ENCODE assay signal across 25 mouse cellular contexts in genomic region chr2:77618686-77619085, GRCm38 (mm10).
A peak's percentile ranks its signal among the peaks of the same experiment; 100 is the strongest.
DNase-seq lines count a peak whose midpoint lies in the region; ATAC-seq and TF ChIP-seq lines count a peak whose summit lies in the region.
"Had no signal": no experiment of that assay in that cellular context is flagged by ENCODE, and none has a peak within 500 bp of the region (broad histone marks: within the 10 kb centered on the region; RNA-seq: fewer than 3 reads in every experiment).

No protein-coding gene starts in this region.

- no peaks in the 10 kb centered on the region for H3K36me3 ChIP-seq in embryonic facial prominence, embryonic 14.5 days (ENCODE audit: control insufficient read depth, insufficient read depth, low read length)
- H3K36me3 ChIP-seq in embryonic facial prominence, embryonic 10.5 days (replicated peaks): no peaks in the 10 kb centered on the region
- H3K36me3 ChIP-seq in liver, adult 2 months (ENCODE audit: control insufficient read depth, insufficient read depth, low read length): no peaks in the 10 kb centered on the region
- H3K36me3 ChIP-seq in liver, embryonic 12.5 days: no peaks in the 10 kb centered on the region
- no peaks in the 10 kb centered on the region for H3K36me3 ChIP-seq in midbrain, embryonic 11.5 days (ENCODE audit: control insufficient read depth, insufficient read depth, low read length)
- H3K36me3 ChIP-seq in midbrain, embryonic 15.5 days (replicated peaks): no peaks in the 10 kb centered on the region
- H3K36me3 ChIP-seq: embryonic facial prominence, embryonic 13.5 days; forebrain, embryonic 15.5 days; G1E had no signal

- H3K79me2 ChIP-seq in liver, adult 2 months (ENCODE audit: control insufficient read depth, insufficient read depth, low read length): no peaks in the 10 kb centered on the region

- no peak overlapping the region for H3K4me3 ChIP-seq in embryonic facial prominence, embryonic 14.5 days (ENCODE audit: low read depth, low read length)
- H3K4me3 ChIP-seq in embryonic facial prominence, embryonic 10.5 days: no peak overlapping the region
- no peak overlapping the region for H3K4me3 ChIP-seq in liver, adult 2 months (ENCODE audit: insufficient read depth, low read depth, low read length)
- H3K4me3 ChIP-seq in liver, embryonic 12.5 days: no peak overlapping the region
- H3K4me3 ChIP-seq in midbrain, embryonic 11.5 days (ENCODE audit: low read depth, low read length): no peak overlapping the region
- no peak overlapping the region for H3K4me3 ChIP-seq in midbrain, embryonic 15.5 days
- H3K4me3 ChIP-seq: embryonic facial prominence, embryonic 13.5 days; forebrain, embryonic 13.5 days; forebrain, embryonic 15.5 days had no signal

- no peak overlapping the region for H3K27ac ChIP-seq in embryonic facial prominence, embryonic 14.5 days (replicated peaks; ENCODE audit: low read depth, low read length)
- H3K27ac ChIP-seq in embryonic facial prominence, embryonic 10.5 days (replicated peaks): no peak overlapping the region
- no peak overlapping the region for H3K27ac ChIP-seq in liver, adult 2 months (replicated peaks; ENCODE audit: insufficient read depth, low read depth, low read length)
- no peak overlapping the region for H3K27ac ChIP-seq in liver, embryonic 12.5 days
- no peak overlapping the region for H3K27ac ChIP-seq in midbrain, embryonic 11.5 days (ENCODE audit: low read depth, low read length)
- H3K27ac ChIP-seq in midbrain, embryonic 15.5 days: no peak overlapping the region
- H3K27ac ChIP-seq: embryonic facial prominence, embryonic 13.5 days; forebrain, embryonic 13.5 days; forebrain, embryonic 15.5 days had no signal

- WGBS in embryonic facial prominence, embryonic 14.5 days: 79% methylated on average over 4 of the region's 4 CpGs
- 85% methylated on average over 4 of the region's 4 CpGs for WGBS in embryonic facial prominence, embryonic 10.5 days
- WGBS in liver, adult 2 months: 31% methylated on average over 4 of the region's 4 CpGs
- 61% methylated on average over 4 of the region's 4 CpGs for WGBS in liver, embryonic 12.5 days (ENCODE audit: insufficient replicate concordance)
- 89% methylated on average over 4 of the region's 4 CpGs for WGBS in midbrain, embryonic 11.5 days
- 83% methylated on average over 4 of the region's 4 CpGs for WGBS in midbrain, embryonic 15.5 days

- H3K9ac ChIP-seq in embryonic facial prominence, embryonic 14.5 days (ENCODE audit: low read depth, low read length): no peak overlapping the region
- H3K9ac ChIP-seq in liver, adult 2 months (ENCODE audit: low read depth, low read length): no peak overlapping the region
- H3K9ac ChIP-seq in liver, embryonic 12.5 days: no peak overlapping the region
- H3K9ac ChIP-seq in midbrain, embryonic 11.5 days (ENCODE audit: low read length): no peak overlapping the region
- H3K9ac ChIP-seq in midbrain, embryonic 15.5 days: no peak overlapping the region
- H3K9ac ChIP-seq: embryonic facial prominence, embryonic 13.5 days; forebrain, embryonic 13.5 days; forebrain, embryonic 15.5 days had no signal

- no peak for TF ChIP-seq CTCF in liver, adult 2 months (IDR thresholded peaks at IDR 0.05; ENCODE audit: low read depth, low read length)

- no peak for ATAC-seq in embryonic facial prominence, embryonic 14.5 days (ENCODE audit: low read depth)
- no peak for ATAC-seq in liver, embryonic 12.5 days
- ATAC-seq in midbrain, embryonic 11.5 days (ENCODE audit: low FRiP score): no peak
- ATAC-seq in midbrain, embryonic 15.5 days (replicated peaks): no peak
- ATAC-seq: activated CD4-positive, CD25-positive, alpha-beta regulatory T cell, adult 4 months; CD4-positive, CD25-positive, alpha-beta regulatory T cell, adult 4 months; forebrain, embryonic 13.5 days; forebrain, embryonic 15.5 days; Patski had no signal

- H3K4me1 ChIP-seq in embryonic facial prominence, embryonic 14.5 days (ENCODE audit: control insufficient read depth, insufficient read depth, low read length): no peaks in the 10 kb centered on the region
- H3K4me1 ChIP-seq in embryonic facial prominence, embryonic 10.5 days: no peaks in the 10 kb centered on the region
- peaks cover 2% of the 10 kb centered on the region; the same call in 1 of the 2 replicates for H3K4me1 ChIP-seq in liver, adult 2 months (ENCODE audit: control insufficient read depth, insufficient read depth, low read length)
- H3K4me1 ChIP-seq in liver, embryonic 12.5 days: no peaks in the 10 kb centered on the region
- no peaks in the 10 kb centered on the region for H3K4me1 ChIP-seq in midbrain, embryonic 11.5 days (ENCODE audit: control insufficient read depth, insufficient read depth, low read length)
- no peaks in the 10 kb centered on the region for H3K4me1 ChIP-seq in midbrain, embryonic 15.5 days
- H3K4me1 ChIP-seq: embryonic facial prominence, embryonic 13.5 days; forebrain, embryonic 13.5 days; forebrain, embryonic 15.5 days had no signal

- TF ChIP-seq POLR2A in liver, adult 2 months (IDR thresholded peaks at IDR 0.05; ENCODE audit: extremely low read depth, insufficient read depth, low read length): no peak

- H3K27me3 ChIP-seq in embryonic facial prominence, embryonic 14.5 days (replicated peaks; ENCODE audit: control insufficient read depth, insufficient read depth, low read length): no peaks in the 10 kb centered on the region
- H3K27me3 ChIP-seq in embryonic facial prominence, embryonic 10.5 days (replicated peaks; ENCODE audit: low read depth, poor library complexity, severe bottlenecking): no peaks in the 10 kb centered on the region
- no peaks in the 10 kb centered on the region for H3K27me3 ChIP-seq in liver, adult 2 months (ENCODE audit: control insufficient read depth, insufficient read depth, low read length)
- H3K27me3 ChIP-seq in liver, embryonic 12.5 days (replicated peaks): no peaks in the 10 kb centered on the region
- no peaks in the 10 kb centered on the region for H3K27me3 ChIP-seq in midbrain, embryonic 11.5 days (ENCODE audit: control insufficient read depth, insufficient read depth, low read length)
- H3K27me3 ChIP-seq in midbrain, embryonic 15.5 days (replicated peaks): no peaks in the 10 kb centered on the region
- H3K27me3 ChIP-seq: CH12.LX; embryonic facial prominence, embryonic 13.5 days; forebrain, embryonic 13.5 days; forebrain, embryonic 15.5 days had no signal

- H3K9me3 ChIP-seq in embryonic facial prominence, embryonic 14.5 days (ENCODE audit: control insufficient read depth, low read length): no peaks in the 10 kb centered on the region
- H3K9me3 ChIP-seq in embryonic facial prominence, embryonic 10.5 days: no peaks in the 10 kb centered on the region
- H3K9me3 ChIP-seq in liver, embryonic 12.5 days (replicated peaks): 0 out of 2 replicates have a peak, but pooled peaks cover 3% of the 10 kb centered on the region
- no peaks in the 10 kb centered on the region for H3K9me3 ChIP-seq in midbrain, embryonic 11.5 days (ENCODE audit: control insufficient read depth, low read length)
- no peaks in the 10 kb centered on the region for H3K9me3 ChIP-seq in midbrain, embryonic 15.5 days
- H3K9me3 ChIP-seq: embryonic facial prominence, embryonic 13.5 days; forebrain, embryonic 13.5 days; forebrain, embryonic 15.5 days had no signal

- no peak overlapping the region for H3K4me2 ChIP-seq in embryonic facial prominence, embryonic 14.5 days (ENCODE audit: low read depth, low read length)
- no peak overlapping the region for H3K4me2 ChIP-seq in liver, embryonic 12.5 days
- H3K4me2 ChIP-seq in midbrain, embryonic 11.5 days: no peak overlapping the region
- H3K4me2 ChIP-seq in midbrain, embryonic 15.5 days: no peak overlapping the region
- H3K4me2 ChIP-seq: embryonic facial prominence, embryonic 13.5 days; forebrain, embryonic 13.5 days; forebrain, embryonic 15.5 days had no signal

- peak; percentile 25 for DNase-seq in embryonic facial prominence, embryonic 14.5 days (ENCODE audit: low spot score)
- no peak for DNase-seq in embryonic facial prominence, embryonic 10.5 days (ENCODE audit: low spot score)
- DNase-seq in heart, adult 11 months: peak; percentile 40
- DNase-seq in heart, adult 18-20 months: no peak
- DNase-seq in liver, adult 2 months (ENCODE audit: extremely low read depth, low read depth, low spot score): peak; percentile 51
- peak; percentile 53 for DNase-seq in midbrain, embryonic 11.5 days (ENCODE audit: low spot score, missing footprints)
- DNase-seq: adrenal gland, adult 8-10 months; adrenal gland, postnatal 14 days; adrenal gland, postnatal 36 days; B cell, adult 2 months; cerebellum, adult 11-12 months; cerebellum, adult 2 months; cerebellum, adult 9-10 months; cerebellum, postnatal 10 days; cerebellum, postnatal 25 days had no signal

Comparison
In these comparisons a context has a peak if more than half of its experiments do, and no peak if none do; other contexts are left out.
1. DNase-seq: peak in embryonic facial prominence, embryonic 14.5 days (single experiment), heart, adult 11 months (single experiment), liver, adult 2 months (single experiment) and midbrain, embryonic 11.5 days (single experiment); none in embryonic facial prominence, embryonic 10.5 days (single experiment) and heart, adult 18-20 months (0 of 2).